ENCODE assay signal across 20 mouse cellular contexts in genomic region chr12:5395188-5395587, GRCm38 (mm10). TPM values are rescaled to one million over a fixed set of nuclear protein-coding genes. Genes with fewer than 3 reads are reported as not detected.
DNase-seq lines count a peak whose midpoint lies in the region; ATAC-seq lines count a peak whose summit lies in the region.
"Had no signal": no experiment of that assay in that cellular context is flagged by ENCODE, and none has a peak within 500 bp of the region (broad histone marks: within the 10 kb centered on the region; RNA-seq: fewer than 3 reads in every experiment).

No protein-coding gene starts in this region.

- 16% methylated on average over 3 of the region's 3 CpGs for WGBS in limb, embryonic 13.5 days
- 86% methylated on average over 3 of the region's 3 CpGs for WGBS in forebrain, embryonic 12.5 days

- H3K9me3 ChIP-seq in limb, embryonic 13.5 days = no peaks in the 10 kb centered on the region
- H3K9me3 ChIP-seq in forebrain, embryonic 12.5 days = no peaks in the 10 kb centered on the region
- H3K9me3 ChIP-seq: embryonic facial prominence, embryonic 13.5 days; hindbrain, embryonic 12.5 days had no signal

- no peaks in the 10 kb centered on the region for H3K36me3 ChIP-seq in limb, embryonic 13.5 days
- no peaks in the 10 kb centered on the region for H3K36me3 ChIP-seq in forebrain, embryonic 12.5 days (replicated peaks)
- H3K36me3 ChIP-seq: embryonic facial prominence, embryonic 13.5 days; heart, embryonic 13.5 days; hindbrain, embryonic 12.5 days had no signal

- intact Hi-C loops in left cerebral cortex, postnatal 14 days (cut with DNase I) = no loop called here

- no peaks in the 10 kb centered on the region; the same call in 1 of the 2 replicates for H3K4me1 ChIP-seq in limb, embryonic 13.5 days
- H3K4me1 ChIP-seq in forebrain, embryonic 12.5 days = no peaks in the 10 kb centered on the region
- H3K4me1 ChIP-seq: hindbrain, embryonic 12.5 days had no signal

- no peaks in the 10 kb centered on the region for H3K27me3 ChIP-seq in limb, embryonic 13.5 days
- no peaks in the 10 kb centered on the region for H3K27me3 ChIP-seq in forebrain, embryonic 12.5 days
- H3K27me3 ChIP-seq: CH12.LX; embryonic facial prominence, embryonic 13.5 days; heart, embryonic 13.5 days; hindbrain, embryonic 12.5 days had no signal

- no peak overlapping the region for H3K27ac ChIP-seq in limb, embryonic 13.5 days
- no peak overlapping the region for H3K27ac ChIP-seq in forebrain, embryonic 12.5 days
- H3K27ac ChIP-seq: embryonic facial prominence, embryonic 13.5 days; heart, embryonic 13.5 days; hindbrain, embryonic 12.5 days had no signal

- peak; percentile 17 for DNase-seq in embryo, embryonic 10 days (ENCODE audit: low spot score)
- DNase-seq in embryo, embryonic 9.5 days (ENCODE audit: extremely low spot score) = no peak
- peak; percentile 6 for DNase-seq in 3T3-L1 (ENCODE audit: low read depth, low spot score)
- peak; percentile 62 for DNase-seq in embryo, embryonic 11 days
- DNase-seq in testis, postnatal 14 days (ENCODE audit: low spot score) = no peak
- DNase-seq in left cerebral cortex, postnatal 14 days (ENCODE audit: low spot score in 2 of 2) = no peak
- DNase-seq: adrenal gland, adult 8-10 months; adrenal gland, postnatal 36 days; cerebellum, adult 2 months; gastrocnemius, postnatal 36 days; heart, postnatal 4 days had no signal

- H3K9ac ChIP-seq in limb, embryonic 13.5 days = no peak overlapping the region
- H3K9ac ChIP-seq in forebrain, embryonic 12.5 days = no peak overlapping the region
- H3K9ac ChIP-seq: embryonic facial prominence, embryonic 13.5 days; heart, embryonic 13.5 days; hindbrain, embryonic 12.5 days had no signal

- peak; percentile 61; the same call in 1 of the 2 replicates for ATAC-seq in limb, embryonic 13.5 days (ENCODE audit: low FRiP score, low read depth)
- no peak for ATAC-seq in forebrain, embryonic 12.5 days (ENCODE audit: low FRiP score)
- ATAC-seq: forebrain, embryonic 14.5 days; hindbrain, embryonic 16.5 days; inflammation-experienced regulatory T-cells, adult 6 months had no signal

- H3K4me2 ChIP-seq in limb, embryonic 13.5 days (replicated peaks) = no peak overlapping the region
- H3K4me2 ChIP-seq in forebrain, embryonic 12.5 days = no peak overlapping the region
- H3K4me2 ChIP-seq: embryonic facial prominence, embryonic 13.5 days; heart, embryonic 13.5 days; hindbrain, embryonic 12.5 days had no signal

- H3K4me3 ChIP-seq in limb, embryonic 13.5 days = no peak overlapping the region
- no peak overlapping the region for H3K4me3 ChIP-seq in forebrain, embryonic 12.5 days (replicated peaks)
- H3K4me3 ChIP-seq: embryonic facial prominence, embryonic 13.5 days; heart, embryonic 13.5 days; hindbrain, embryonic 12.5 days had no signal

RNA-seq across cellular contexts. Expression of gene Klhl29, which starts 19.7 kb away (rescaled TPM):
- polyA plus RNA-seq in limb, embryonic 13.5 days (2015; fragmentation: Nextera tagmentation; extraction: Ambion mirVana) = 2.2 and 2.3 TPM in 2 replicates
- polyA plus RNA-seq in forebrain, embryonic 12.5 days (2016; fragmentation: Nextera tagmentation; extraction: Ambion mirVana) = 3.4 TPM in 2 replicates
- 10 to 100 TPM; 39.0 to 44.3 TPM for total RNA-seq in left cerebral cortex, postnatal 14 days (2021)

Comparison
In these comparisons a context has a peak if more than half of its experiments do, and no peak if none do; other contexts are left out.
1. DNase-seq: peak in embryo, embryonic 10 days (single experiment), 3T3-L1 (single experiment) and embryo, embryonic 11 days (single experiment); none in embryo, embryonic 9.5 days (single experiment), testis, postnatal 14 days (single experiment) and left cerebral cortex, postnatal 14 days (0 of 2).